Mouse (Mus musculus) neural tube, embryonic 11.5 days (tissue): ENCODE measurements around the gene Ppp1r15a. TPM values are rescaled to one million over a fixed set of nuclear protein-coding genes. Genes with fewer than 3 reads are reported as not detected.
A peak's percentile ranks its signal among the peaks of the same experiment; 100 is the strongest.
"Not testable (repeated sequence)": the region's sequence is repeated elsewhere in the genome, so short reads cannot be mapped to it uniquely, and the experiment has no call there.

ENCODE experiments used
- ATAC-seq: fragments of 200-750 bp; cut with Nextera tagmentation; 2 replicates; pipeline ENCODE4 v1.8.0; 2017; ENCODE audit warnings: moderate number of reproducible peaks, mild to moderate bottlenecking, moderate TSS enrichment, moderate library complexity; ENCODE audit not compliant: insufficient read depth, low FRiP score, low TSS enrichment
- DNase-seq: peaks from one replicate; pipeline ENCODE4 v3.0.0-alpha.2; 2015; ENCODE audit warnings: low spot score
- H3K27ac ChIP-seq: fragments of 300-500 bp; sonication (generic); 2 replicates; pipeline ENCODE4 v1.5.1; 2014; ENCODE audit warnings: low read depth, mild to moderate bottlenecking, low read length
- H3K27me3 ChIP-seq: fragments of 300-500 bp; sonication (generic); 2 replicates; pipeline ENCODE4 v1.6.1; 2014; ENCODE audit warnings: mild to moderate bottlenecking, low read length, mixed read lengths; ENCODE audit not compliant: control insufficient read depth, insufficient read depth
- H3K36me3 ChIP-seq: fragments of 300-500 bp; sonication (generic); 2 replicates; pipeline ENCODE4 v1.6.1; 2014; ENCODE audit warnings: mild to moderate bottlenecking, low read length, moderate library complexity, mixed read lengths; ENCODE audit not compliant: control insufficient read depth, insufficient read depth
- H3K4me1 ChIP-seq: fragments of 300-500 bp; sonication (generic); 2 replicates; pipeline ENCODE4 v1.6.1; 2014; ENCODE audit warnings: low read length, mixed read lengths; ENCODE audit not compliant: control insufficient read depth, insufficient read depth
- H3K4me2 ChIP-seq: fragments of 300-500 bp; sonication (generic); 2 replicates; pipeline ENCODE4 v1.6.1; 2014; ENCODE audit warnings: low read depth, mild to moderate bottlenecking, moderate library complexity
- H3K4me3 ChIP-seq: fragments of 300-500 bp; sonication (generic); 2 replicates; pipeline ENCODE4 v1.5.1; 2014; ENCODE audit warnings: low read depth, low read length
- H3K9ac ChIP-seq: fragments of 300-500 bp; sonication (generic); 2 replicates; pipeline ENCODE4 v1.6.1; 2014; ENCODE audit warnings: mild to moderate bottlenecking, low read length
- H3K9me3 ChIP-seq: fragments of 300-500 bp; sonication (generic); 2 replicates; pipeline ENCODE4 v1.6.1; 2016; ENCODE audit warnings: low read length; ENCODE audit not compliant: control insufficient read depth
- WGBS: fragments of 180-500 bp; shearing (Covaris S2); extraction: QIAGEN DNeasy Blood & Tissue Kit; methylation state at CpG from one replicate; pipeline ENCODE4 v1.1.7; 2014; 5-methylcytosine and 5-hydroxymethylcytosine counted together
- polyA plus RNA-seq: library from polyadenylated mRNA; unstranded; fragments of >200 nt; fragmentation: Nextera tagmentation; extraction: Ambion mirVana; gene quantifications from 2 replicates; pipeline ENCODE4 v1.2.1, GENCODE M21; 2014

The Ppp1r15a gene
- polyA plus RNA-seq, 1 experiment from 2014 or later, result 17.7 TPM

- Histone ChIP-seq H3K9ac (peak overlapping the region; percentile 14; the same call in 1 of the 2 replicates), H3K36me3 (peaks cover 2% of the 10 kb centered on the region), H3K4me2 (no peak overlapping the region), H3K9me3 (no peaks in the 10 kb centered on the region), H3K27ac (no peak overlapping the region), H3K27me3 (no peaks in the 10 kb centered on the region), H3K4me1 (peaks cover 7% of the 10 kb centered on the region), H3K4me3 (peak overlapping the region; percentile 4; the same call in 1 of the 2 replicates)
- DNase-seq, result no peak
- 85% methylated on average over 12 of the region's 13 CpGs for WGBS
- ATAC-seq, result no peak
These were observed 2.3 kb downstream of the Ppp1r15a start for GRCm38 (mm10) chr7:45523678-45524170.

GRCm38 (mm10) chr7:45522957-45523676, 3.0 kb downstream of the Ppp1r15a start:
- Histone ChIP-seq H3K36me3 (peaks cover 2% of the 10 kb centered on the region), H3K27ac (no peak overlapping the region), H3K4me1 (peaks cover 7% of the 10 kb centered on the region), H3K9ac (no peak overlapping the region), H3K4me2 (no peak overlapping the region), H3K27me3 (no peaks in the 10 kb centered on the region), H3K9me3 (no peaks in the 10 kb centered on the region), H3K4me3 (peak overlapping the region; percentile 4; the same call in 1 of the 2 replicates)
- ATAC-seq (no peak), DNase-seq (no peak)
- WGBS, result 72% methylated on average over 18 of the region's 18 CpGs

- Histone ChIP-seq H3K27ac (no peak overlapping the region), H3K9me3 (no peaks in the 10 kb centered on the region), H3K36me3 (peaks cover 2% of the 10 kb centered on the region), H3K4me2 (peak overlapping the region; percentile 43), H3K4me3 (peak overlapping the region; percentile 40), H3K4me1 (peaks cover 7% of the 10 kb centered on the region), H3K27me3 (no peaks in the 10 kb centered on the region), H3K9ac (no peak overlapping the region)
- 59% methylated on average over 16 of the region's 16 CpGs for WGBS
- no peak for ATAC-seq
- no peak for DNase-seq
These were observed 3.8 kb downstream of the Ppp1r15a start for GRCm38 (mm10) chr7:45522194-45522752.

GRCm38 (mm10) chr7:45521728-45522184, 4.3 kb downstream of the Ppp1r15a start:
- H3K27me3 ChIP-seq, result no peaks in the 10 kb centered on the region
- H3K36me3 ChIP-seq, result peaks cover 2% of the 10 kb centered on the region
- peak overlapping the region; percentile 40 for H3K4me3 ChIP-seq
- under 1% methylated on average over 28 of the region's 28 CpGs for WGBS
- peak overlapping the region; percentile 58 for H3K9ac ChIP-seq
- H3K4me1 ChIP-seq, result peaks cover 7% of the 10 kb centered on the region
- peak overlapping the region; percentile 43 for H3K4me2 ChIP-seq
- H3K9me3 ChIP-seq, result no peaks in the 10 kb centered on the region
- peak; percentile 88 for DNase-seq
- peak overlapping the region; percentile 30; the same call in 1 of the 2 replicates for H3K27ac ChIP-seq
- ATAC-seq, result peak; percentile 62

GRCm38 (mm10) chr7:45520605-45521004, 5.5 kb downstream of the Ppp1r15a start:
- Histone ChIP-seq H3K36me3 (peaks cover 2% of the 10 kb centered on the region), H3K9me3 (no peaks in the 10 kb centered on the region), H3K27ac (no peak overlapping the region), H3K27me3 (no peaks in the 10 kb centered on the region), H3K4me2 (no peak overlapping the region), H3K4me3 (no peak overlapping the region), H3K9ac (no peak overlapping the region), H3K4me1 (peaks cover 7% of the 10 kb centered on the region)
- no peak for DNase-seq
- no peak for ATAC-seq
- 93% methylated on average over 7 of the region's 7 CpGs for WGBS

GRCm38 (mm10) chr7:45519345-45520120, 6.5 kb downstream of the Ppp1r15a start:
- Histone ChIP-seq H3K4me3 (no peak overlapping the region), H3K27ac (no peak overlapping the region), H3K27me3 (no peaks in the 10 kb centered on the region), H3K9ac (no peak overlapping the region), H3K4me2 (no peak overlapping the region), H3K9me3 (no peaks in the 10 kb centered on the region), H3K4me1 (no peaks in the 10 kb centered on the region), H3K36me3 (peaks cover 2% of the 10 kb centered on the region)
- ATAC-seq (no peak), DNase-seq (no peak)
- WGBS, result 77% methylated on average over 8 of the region's 8 CpGs

GRCm38 (mm10) chr7:45518618-45519017, 7.5 kb downstream of the Ppp1r15a start:
- Histone ChIP-seq H3K9me3 (no peaks in the 10 kb centered on the region), H3K36me3 (peaks cover 2% of the 10 kb centered on the region; the same call in 1 of the 2 replicates), H3K4me1 (no peaks in the 10 kb centered on the region), H3K27ac (no peak overlapping the region), H3K9ac (no peak overlapping the region), H3K27me3 (no peaks in the 10 kb centered on the region), H3K4me3 (no peak overlapping the region), H3K4me2 (no peak overlapping the region)
- ATAC-seq (no peak), DNase-seq (no peak)
- WGBS, result 92% methylated on average over 16 of the region's 16 CpGs

- not testable (repeated sequence) for H3K27me3 ChIP-seq, H3K9ac ChIP-seq, H3K27ac ChIP-seq, DNase-seq, H3K9me3 ChIP-seq, H3K4me3 ChIP-seq, H3K4me1 ChIP-seq, ATAC-seq, H3K4me2 ChIP-seq, H3K36me3 ChIP-seq
- WGBS, result 78% methylated on average over 5 of the region's 5 CpGs
These were observed 9.2 kb downstream of the Ppp1r15a start for GRCm38 (mm10) chr7:45516846-45517245.
